Mouse (Mus musculus): ENCODE measurements at regions not wholly inside any gene's neighbourhood (a gene's known extent, or its start where the extent isn't known, plus 50 kb on each side); places are given as distances from the start of the nearest gene placed in this dataset.

DNA sequence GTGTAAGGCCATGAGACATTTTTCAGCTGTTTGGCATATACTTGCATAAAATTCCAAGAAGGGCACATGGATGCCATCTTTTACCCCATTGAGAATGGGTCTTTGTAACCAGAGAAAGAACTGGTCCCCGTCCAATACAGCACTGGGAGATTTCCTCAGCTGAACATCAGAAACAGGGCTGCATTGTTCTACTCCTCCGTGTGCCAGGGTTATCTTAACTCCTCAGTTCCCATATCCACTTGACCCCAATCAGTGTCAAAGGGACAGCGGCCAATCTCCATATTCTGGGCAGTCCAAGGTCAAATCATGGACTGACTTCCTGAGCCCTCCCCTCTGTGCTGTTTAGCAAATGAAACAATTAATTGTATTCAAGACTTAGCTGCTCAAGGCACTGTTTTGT, 112.5 kb upstream of the Slco3a1 start:
- WGBS, result 53% methylated on average over 3 of the region's 3 CpGs
- Histone ChIP-seq H3K4me1 (replicated peaks) (no peaks in the 10 kb centered on the region), H3K4me2 (replicated peaks) (no peak overlapping the region), H3K9ac (no peak overlapping the region), H3K36me3 (no peaks in the 10 kb centered on the region), H3K27me3 (replicated peaks) (no peaks in the 10 kb centered on the region), H3K4me3 (replicated peaks) (no peak overlapping the region), H3K27ac (no peak overlapping the region), H3K9me3 (no peaks in the 10 kb centered on the region)
- ATAC-seq, result no peak

DNA sequence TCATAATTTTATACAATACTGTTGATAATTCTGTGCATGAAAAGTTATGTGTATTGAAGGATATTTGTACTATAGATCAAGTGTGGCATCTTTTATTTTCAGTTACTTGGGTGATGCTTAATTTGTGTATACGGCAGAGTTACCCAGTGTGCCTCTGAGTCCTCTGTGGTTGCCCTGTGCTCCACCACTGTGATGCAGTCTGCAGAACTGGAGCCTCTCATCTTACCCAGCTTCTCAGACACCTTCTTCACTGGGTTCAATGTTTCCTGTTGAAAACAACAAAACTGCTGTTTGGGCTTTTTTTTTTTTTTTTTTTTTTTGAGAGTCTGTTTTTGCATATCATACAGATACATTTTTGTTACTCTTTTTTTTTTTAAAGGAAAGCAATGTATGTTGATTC, 109.2 kb upstream of the Slco3a1 start:
- no peaks in the 10 kb centered on the region for H3K4me1 ChIP-seq (replicated peaks)
- H3K4me2 ChIP-seq (replicated peaks), result no peak overlapping the region
- H3K27ac ChIP-seq, result no peak overlapping the region
- ATAC-seq, result no peak
- no peaks in the 10 kb centered on the region for H3K9me3 ChIP-seq
- H3K4me3 ChIP-seq (replicated peaks), result no peak overlapping the region
- H3K27me3 ChIP-seq (replicated peaks), result no peaks in the 10 kb centered on the region
- WGBS, result 77% methylated on average over 1 of the region's 1 CpGs
- H3K36me3 ChIP-seq, result no peaks in the 10 kb centered on the region
- H3K9ac ChIP-seq, result no peak overlapping the region

DNA sequence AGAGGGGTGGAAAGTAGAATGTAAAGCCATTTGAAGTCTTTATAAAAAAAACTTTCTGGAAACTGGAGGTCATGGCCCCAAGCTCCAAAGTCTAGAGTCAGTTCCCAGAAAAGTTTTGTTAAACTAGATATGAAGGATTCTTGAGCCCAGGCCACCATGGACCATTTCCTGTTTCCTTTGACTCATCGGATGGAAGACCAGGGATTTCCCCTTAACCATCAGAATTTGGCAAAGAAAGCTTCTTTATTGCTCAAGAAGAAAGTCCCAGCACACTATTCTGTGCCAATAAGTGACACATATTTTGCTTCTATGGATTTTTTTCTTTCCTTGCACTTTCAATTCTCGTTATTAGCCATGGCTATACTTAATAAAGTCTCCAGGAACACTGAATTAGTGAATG, 92.7 kb upstream of the Slco3a1 start:
- H3K4me1 ChIP-seq (replicated peaks), result no peaks in the 10 kb centered on the region
- H3K9ac ChIP-seq, result no peak overlapping the region
- no peak overlapping the region for H3K4me2 ChIP-seq (replicated peaks)
- no peak overlapping the region for H3K27ac ChIP-seq
- H3K4me3 ChIP-seq (replicated peaks), result no peak overlapping the region
- WGBS, result 45% methylated on average over 2 of the region's 2 CpGs
- H3K9me3 ChIP-seq, result no peaks in the 10 kb centered on the region
- H3K36me3 ChIP-seq, result no peaks in the 10 kb centered on the region
- H3K27me3 ChIP-seq (replicated peaks), result no peaks in the 10 kb centered on the region
- ATAC-seq, result no peak

DNA sequence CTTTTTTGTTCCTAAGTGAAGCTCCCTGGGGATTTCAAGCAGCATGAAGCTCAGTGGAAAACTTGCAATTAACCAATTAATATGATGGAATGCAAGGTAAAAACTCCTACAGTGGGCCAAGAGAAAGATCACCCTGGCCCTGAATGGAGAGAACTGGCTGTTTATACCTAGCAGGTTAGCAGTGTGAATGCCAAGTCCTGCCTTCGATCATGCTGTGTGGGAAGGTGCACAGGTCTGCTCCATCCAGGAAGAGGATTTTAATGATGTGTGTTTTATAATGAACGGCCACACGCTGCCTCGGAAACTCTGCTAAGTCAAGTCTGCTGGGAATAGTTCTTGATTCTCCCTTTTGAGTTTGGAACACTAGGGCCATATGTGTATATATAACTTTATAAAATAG, 85.6 kb upstream of the Slco3a1 start:
- 80% methylated on average over 4 of the region's 4 CpGs for WGBS

DNA sequence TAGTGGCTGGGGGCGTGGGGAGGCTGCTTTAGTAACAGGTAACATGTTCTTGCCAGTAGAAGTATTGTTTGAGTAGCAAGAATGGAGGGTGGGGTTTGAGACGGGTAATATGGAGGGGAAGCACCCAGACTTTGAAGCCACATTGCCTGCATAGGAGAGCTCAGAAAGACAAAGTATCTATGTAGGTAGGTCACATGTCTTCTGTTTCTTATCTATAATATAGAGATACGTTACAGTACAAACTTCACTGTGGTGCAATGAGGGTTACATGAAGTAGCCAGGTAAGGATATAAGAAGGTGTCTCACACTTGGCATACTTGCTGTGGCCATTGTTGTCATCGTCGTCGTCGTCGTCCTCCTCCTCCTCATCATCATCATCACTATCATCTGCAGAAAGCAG, 77.6 kb upstream of the Slco3a1 start:
- ATAC-seq, result peak; percentile 55
- Histone ChIP-seq H3K4me3 (replicated peaks) (no peak overlapping the region), H3K9me3 (no peaks in the 10 kb centered on the region), H3K27me3 (replicated peaks) (no peaks in the 10 kb centered on the region), H3K27ac (no peak overlapping the region), H3K4me2 (replicated peaks) (no peak overlapping the region), H3K4me1 (replicated peaks) (no peaks in the 10 kb centered on the region), H3K36me3 (no peaks in the 10 kb centered on the region), H3K9ac (no peak overlapping the region)
- WGBS, result 87% methylated on average over 8 of the region's 8 CpGs

More for the DNA sequence above, 85.6 kb upstream of the Slco3a1 start:
- H3K27me3 ChIP-seq (replicated peaks), result no peaks in the 10 kb centered on the region
- no peak overlapping the region for H3K27ac ChIP-seq
- no peaks in the 10 kb centered on the region for H3K4me1 ChIP-seq (replicated peaks)
- no peak overlapping the region for H3K4me2 ChIP-seq (replicated peaks)
- H3K9ac ChIP-seq, result no peak overlapping the region
- no peaks in the 10 kb centered on the region for H3K36me3 ChIP-seq
- H3K4me3 ChIP-seq (replicated peaks), result no peak overlapping the region
- H3K9me3 ChIP-seq, result no peaks in the 10 kb centered on the region
- ATAC-seq, result no peak

DNA sequence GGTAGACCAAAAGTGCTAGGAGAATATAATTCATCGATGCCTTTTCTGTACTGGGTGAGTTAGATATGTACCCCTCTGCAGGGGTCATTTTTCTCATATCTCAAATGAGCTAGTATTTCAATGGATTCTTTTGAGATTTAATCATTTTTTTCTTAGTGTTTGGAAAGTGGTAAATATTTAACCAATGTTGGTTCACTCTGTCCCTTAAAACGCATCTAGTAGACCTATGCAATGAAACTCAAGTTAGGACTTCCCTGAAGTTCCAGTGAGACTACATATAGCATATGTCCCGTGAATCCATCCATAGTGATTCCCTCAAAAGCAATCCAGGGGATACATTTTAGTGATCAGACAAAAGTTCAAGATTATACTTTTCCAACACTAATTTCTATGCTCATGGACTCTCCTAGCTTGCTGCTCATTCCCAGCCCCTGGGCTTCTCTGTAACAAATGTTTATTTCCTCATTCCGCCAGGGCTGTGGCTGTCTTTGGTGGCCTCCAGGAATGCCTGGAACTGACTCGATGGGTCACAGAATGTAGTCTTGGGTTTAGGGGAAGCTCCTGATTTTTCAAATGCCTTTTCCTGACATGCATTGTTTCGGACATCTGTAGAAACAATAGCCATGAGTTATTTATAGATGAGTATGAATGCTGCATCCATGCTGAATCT, 74.4 kb upstream of the Slco3a1 start:
- Histone ChIP-seq H3K9ac (no peak overlapping the region), H3K9me3 (no peaks in the 10 kb centered on the region), H3K27ac (no peak overlapping the region), H3K4me3 (replicated peaks) (no peak overlapping the region), H3K4me1 (replicated peaks) (no peaks in the 10 kb centered on the region), H3K36me3 (no peaks in the 10 kb centered on the region), H3K27me3 (replicated peaks) (no peaks in the 10 kb centered on the region), H3K4me2 (replicated peaks) (no peak overlapping the region)
- peak; percentile 55; the same call in 1 of the 2 replicates for ATAC-seq
- WGBS, result 66% methylated on average over 6 of the region's 6 CpGs
